Mouse (Mus musculus) bone marrow macrophage, adult 2 months (primary cell): ENCODE measurements around the gene Nod2.

Experiments used
- CTCF ChIP-seq: IDR thresholded peaks from 2 replicates; pipeline ENCODE4 v1.5.1; 2012; ENCODE audit warnings: low read depth, mild to moderate bottlenecking, low read length, moderate library complexity
- POLR2A ChIP-seq: IDR thresholded peaks from 2 replicates; pipeline ENCODE4 v1.6.1; 2012; ENCODE audit warnings: mild to moderate bottlenecking, low read depth, low read length, borderline replicate concordance

- TF ChIP-seq CTCF (no peak), POLR2A (no peak)
These were observed 76.3 kb downstream of the Nod2 start for GRCm38 (mm10) chr8:88723256-88723963.
